Mouse (Mus musculus): ENCODE measurements at regions not wholly inside any gene's neighbourhood (a gene's known extent, or its start where the extent isn't known, plus 50 kb on each side); places are given as distances from the start of the nearest gene placed in this dataset.
A peak's percentile ranks its signal among the peaks of the same experiment; 100 is the strongest.
"Not testable (repeated sequence)": the region's sequence is repeated elsewhere in the genome, so short reads cannot be mapped to it uniquely, and the experiment has no call there.

DNA sequence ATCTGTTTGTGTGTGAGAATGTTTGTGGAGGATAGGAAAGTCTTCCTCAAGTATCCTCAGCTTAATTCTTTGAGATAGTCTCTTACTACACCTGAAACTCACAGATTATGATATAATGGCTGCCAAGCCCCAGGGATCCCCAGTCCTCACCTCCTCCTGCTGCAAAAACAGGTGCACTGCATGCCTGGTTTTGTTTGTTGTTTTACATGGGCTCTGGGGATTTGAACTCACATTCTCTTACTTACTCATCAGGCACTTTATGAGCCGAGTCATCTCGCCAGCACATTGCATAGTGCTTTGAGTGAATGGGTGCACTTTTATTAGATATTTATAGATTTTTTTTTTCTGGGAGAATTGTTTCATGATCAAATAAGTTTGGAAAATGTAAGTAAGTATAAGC, 56.3 kb downstream of the Mterf1b start:
- no peak for DNase-seq (ENCODE audit: low spot score)

GRCm38 (mm10) chr5:4254280-4254679, 62.1 kb downstream of the Mterf1b start:
- DNase-seq (ENCODE audit: low spot score) = not testable (repeated sequence)

- no peak for DNase-seq (ENCODE audit: low spot score)
Measured at GRCm38 (mm10) chr5:4257048-4257750, 65.0 kb downstream of the Mterf1b start.

DNA sequence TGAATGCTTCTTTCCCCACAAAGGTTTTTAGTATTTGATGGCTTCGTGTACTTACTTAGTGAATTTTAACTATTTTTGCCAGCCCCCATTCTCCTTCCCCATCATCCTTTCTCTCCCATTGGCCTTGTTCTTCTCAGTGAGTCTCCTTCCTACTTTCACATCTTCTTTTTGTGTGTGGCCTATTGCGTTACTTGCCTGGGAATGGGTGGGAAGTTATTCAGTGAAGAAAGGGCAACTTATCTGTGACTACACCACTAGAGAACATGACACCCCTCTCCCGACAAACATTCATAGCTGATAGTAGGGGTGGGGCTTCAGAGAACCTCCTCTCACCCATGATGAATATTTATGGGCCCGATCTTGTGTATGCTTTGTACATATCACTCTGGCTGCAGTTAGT, 67.1 kb downstream of the Mterf1b start:
- DNase-seq (ENCODE audit: low spot score) = no peak

GRCm38 (mm10) chr5:4262666-4263065, 70.5 kb downstream of the Mterf1b start:
- DNase-seq (ENCODE audit: low spot score) = no peak

DNA sequence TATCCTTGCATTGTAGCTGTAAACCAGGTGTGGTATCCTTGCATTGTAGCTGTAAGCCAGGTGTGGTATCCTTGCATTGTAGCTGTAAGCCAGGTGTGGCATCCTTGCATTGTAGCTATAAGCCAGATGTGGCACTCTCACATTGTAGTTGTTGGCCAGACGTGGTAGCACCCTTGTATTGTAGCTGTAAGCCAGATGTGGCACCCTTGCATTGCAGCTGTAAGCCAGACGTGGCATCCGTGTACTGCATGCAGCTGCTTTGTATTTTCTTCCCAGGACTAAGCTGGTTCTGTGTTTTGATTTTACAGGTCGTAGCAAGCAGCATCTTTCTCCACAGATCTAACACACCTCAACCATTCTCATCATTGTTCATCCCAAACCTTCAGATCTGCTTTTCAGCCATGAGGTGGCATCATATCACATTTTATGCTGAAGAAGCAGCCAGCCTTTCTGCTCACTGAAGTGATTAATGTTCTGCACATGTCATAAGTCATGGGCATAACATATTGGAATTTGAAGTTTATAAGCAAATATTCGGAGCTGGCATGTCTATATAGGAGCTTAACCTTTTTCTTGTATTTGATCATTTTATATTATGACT, 71.5 kb downstream of the Mterf1b start:
- no peak for DNase-seq (ENCODE audit: low spot score)

DNA sequence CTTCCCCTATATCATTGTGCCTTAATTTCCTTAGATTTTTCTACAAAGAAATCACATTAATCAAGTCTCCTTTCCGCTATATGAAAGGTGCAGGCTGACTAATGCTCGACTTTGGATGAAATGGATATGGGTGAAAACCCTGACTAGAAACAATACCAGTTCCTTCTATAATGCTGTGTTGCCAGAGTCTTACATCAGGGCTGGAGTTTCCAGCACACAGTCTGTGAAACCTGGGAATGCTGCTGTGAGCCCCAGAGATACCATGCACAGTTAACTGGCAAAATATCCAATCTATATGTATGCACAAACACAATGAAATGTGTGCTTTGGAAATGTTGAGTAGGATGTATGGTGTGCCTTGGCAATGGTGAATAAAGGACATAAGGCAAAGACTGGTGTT, 75.5 kb downstream of the Mterf1b start:
- DNase-seq (ENCODE audit: low spot score) = no peak

DNA sequence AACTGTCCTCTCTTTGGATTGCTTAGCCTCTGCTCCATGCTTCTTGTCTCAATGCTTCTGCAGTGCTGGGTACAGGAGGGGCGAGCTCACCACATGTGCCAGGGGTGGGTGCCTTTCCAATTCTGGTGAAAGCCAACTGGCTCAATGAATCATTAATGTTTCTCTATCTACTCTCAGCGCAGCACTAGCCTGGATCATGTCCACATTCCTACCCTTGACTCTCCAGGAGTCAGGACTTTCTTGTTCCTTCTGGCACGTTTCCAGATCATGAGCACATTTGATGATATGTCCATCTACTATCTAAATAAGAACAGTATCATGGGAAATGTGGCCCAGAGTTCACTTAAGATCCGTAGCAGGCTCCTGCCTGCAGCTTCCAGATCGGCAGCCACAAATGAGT, 80.8 kb downstream of the Mterf1b start:
- no peak for DNase-seq (ENCODE audit: low spot score)

DNA sequence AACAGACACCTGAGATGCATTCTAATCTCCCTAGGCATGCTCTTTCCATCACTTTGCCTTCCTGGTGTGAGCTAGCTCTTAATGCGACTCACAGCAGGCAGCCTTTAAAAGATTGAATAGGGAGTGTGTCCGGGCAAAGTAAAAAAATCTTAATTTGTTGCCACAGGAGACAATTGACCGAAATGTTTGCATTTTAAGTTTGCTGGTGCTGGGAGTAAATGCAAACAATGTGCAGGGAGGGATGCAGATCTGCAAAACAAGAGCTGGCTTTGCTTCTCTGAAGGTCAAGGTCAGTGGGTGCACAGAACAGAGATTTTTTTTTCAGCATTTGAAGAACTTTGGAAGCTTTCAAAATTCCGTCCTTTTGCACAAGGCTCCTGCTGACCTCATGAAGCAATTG, 111.4 kb downstream of the Mterf1b start:
- DNase-seq (ENCODE audit: low spot score) = no peak

DNA sequence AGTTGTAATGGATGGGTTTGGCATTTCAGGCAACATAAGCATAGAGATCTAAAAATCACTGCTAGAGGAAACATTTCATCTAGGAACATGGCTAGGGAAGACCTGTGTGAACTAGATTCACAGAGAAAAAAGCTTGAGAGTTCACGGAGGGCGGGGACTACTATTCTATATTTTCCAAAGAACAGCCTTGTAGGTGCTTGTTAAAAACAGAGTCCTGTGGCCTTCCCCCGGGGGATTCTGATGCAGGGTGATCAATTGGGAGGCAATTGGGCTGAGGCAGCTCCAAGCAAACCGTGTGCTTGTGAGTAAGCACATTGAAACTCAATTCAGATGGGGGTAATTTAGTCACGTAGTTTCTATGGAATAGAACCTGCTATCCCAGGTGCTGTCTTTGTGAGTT, 112.0 kb downstream of the Mterf1b start:
- DNase-seq (ENCODE audit: low spot score) = no peak

- no peak for DNase-seq (ENCODE audit: low spot score)
Measured at GRCm38 (mm10) chr5:4308514-4308913, 116.3 kb downstream of the Mterf1b start.

- no peak for DNase-seq (ENCODE audit: low spot score)
Measured at GRCm38 (mm10) chr5:4311169-4311568, 119.0 kb downstream of the Mterf1b start.

DNA sequence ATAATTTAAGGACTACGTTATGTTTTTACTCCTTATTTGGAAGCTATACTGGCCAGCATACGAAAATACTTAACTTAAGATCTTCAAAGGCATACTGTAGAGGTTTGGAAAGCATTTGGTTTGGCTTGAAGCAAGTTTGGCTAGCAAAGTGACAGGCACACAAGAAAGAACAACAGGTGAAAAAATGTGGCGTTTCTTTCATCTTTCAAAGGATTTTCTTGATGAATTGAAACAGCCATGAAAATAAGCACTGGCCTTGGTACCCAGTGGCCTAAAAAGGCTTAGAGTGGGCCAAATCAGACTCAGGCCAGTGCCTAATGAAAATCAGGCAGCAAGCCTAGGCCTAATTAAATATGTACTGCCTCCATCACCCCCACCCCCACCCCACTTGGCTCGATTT, 119.4 kb downstream of the Mterf1b start:
- no peak for DNase-seq (ENCODE audit: low spot score)

DNA sequence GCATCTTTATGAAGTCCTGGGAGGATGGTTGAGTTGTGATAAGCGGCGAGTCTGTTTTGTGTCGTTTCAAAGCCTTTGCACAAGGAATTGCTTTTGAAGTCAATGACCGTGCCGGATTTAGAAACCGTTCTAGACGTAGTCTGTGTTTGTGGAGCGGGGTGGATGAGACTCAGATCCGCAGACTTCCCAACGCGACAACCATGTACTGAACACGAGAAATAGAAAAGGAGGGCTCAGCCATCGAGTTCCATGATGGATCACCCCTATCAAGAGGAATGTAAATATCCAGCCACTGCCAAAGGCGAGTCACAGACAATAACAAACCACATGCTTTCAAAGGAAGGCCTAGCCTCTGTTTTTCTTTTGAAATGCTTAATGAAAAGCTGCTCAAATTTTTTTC, 120.5 kb downstream of the Mterf1b start:
- peak; percentile 15 for DNase-seq (ENCODE audit: low spot score)

GRCm38 (mm10) chr5:4322634-4323386, 130.6 kb downstream of the Mterf1b start:
- DNase-seq (ENCODE audit: low spot score) = peak; percentile 27

DNA sequence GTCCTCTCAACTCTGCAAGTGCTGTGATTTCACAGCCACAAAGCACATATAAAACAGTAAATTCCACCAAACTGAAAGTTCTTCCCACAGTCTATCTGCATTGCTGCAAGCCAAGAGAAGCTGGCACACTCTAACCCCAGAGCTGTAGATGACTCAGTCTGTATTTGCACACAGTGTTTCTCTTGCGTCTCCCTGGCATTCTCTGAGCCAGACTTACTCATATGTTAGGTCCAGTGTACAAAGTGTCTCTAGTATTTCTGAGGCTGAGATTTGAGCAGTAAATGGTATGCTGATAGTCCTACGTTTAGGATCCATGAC, 131.2 kb downstream of the Mterf1b start:
- no peak for DNase-seq (ENCODE audit: low spot score)

GRCm38 (mm10) chr5:4325813-4326212, 133.6 kb downstream of the Mterf1b start:
- no peak for DNase-seq (ENCODE audit: low spot score)

- DNase-seq (ENCODE audit: low spot score) = no peak
Measured at GRCm38 (mm10) chr5:4326309-4327014, 134.3 kb downstream of the Mterf1b start.

DNA sequence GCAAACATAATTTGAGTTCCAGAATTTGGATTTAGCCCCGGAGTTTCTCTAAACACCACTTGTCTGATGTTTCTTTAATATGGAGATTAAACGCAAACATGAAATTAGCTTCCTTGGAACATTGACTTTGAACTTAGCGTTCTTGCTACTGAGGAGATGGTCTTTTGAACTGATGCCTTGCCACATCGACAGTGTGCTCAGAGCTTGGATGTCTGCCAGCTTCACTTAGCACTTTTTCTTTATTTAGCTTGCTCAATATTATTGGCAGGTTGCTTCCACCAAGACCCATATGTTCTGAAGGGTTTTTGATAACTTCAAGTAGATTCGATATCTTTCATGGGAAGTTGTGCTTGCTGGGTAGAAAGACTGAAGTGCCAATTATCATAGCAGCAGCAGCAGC, 143.5 kb downstream of the Mterf1b start:
- no peak for DNase-seq (ENCODE audit: low spot score)

DNA sequence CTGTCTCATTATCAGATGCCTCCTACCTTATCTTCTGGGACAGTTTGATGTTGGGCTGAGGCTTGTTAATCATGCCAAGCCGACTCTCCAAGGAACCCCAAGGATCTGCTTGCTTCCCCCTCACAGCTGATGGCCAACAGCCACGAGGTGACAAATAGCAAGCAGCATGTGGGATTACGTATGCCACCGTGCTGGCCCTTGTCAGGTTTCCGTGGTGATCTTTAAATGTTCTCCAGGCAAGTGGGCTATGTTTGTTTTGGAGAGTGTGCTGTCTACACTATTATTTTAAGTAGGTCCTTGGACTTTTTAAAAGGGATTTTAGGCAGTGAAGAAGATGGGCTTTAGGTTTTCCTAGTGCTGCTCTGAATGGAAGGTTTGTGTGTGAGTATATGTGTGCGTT, 149.8 kb downstream of the Mterf1b start:
- DNase-seq (ENCODE audit: low spot score) = no peak

GRCm38 (mm10) chr5:4344458-4344857, 152.3 kb downstream of the Mterf1b start:
- DNase-seq (ENCODE audit: low spot score) = no peak

GRCm38 (mm10) chr5:4348334-4348733, 156.2 kb downstream of the Mterf1b start:
- DNase-seq (ENCODE audit: low spot score) = no peak

GRCm38 (mm10) chr5:4349943-4350342, 157.8 kb downstream of the Mterf1b start:
- no peak for DNase-seq (ENCODE audit: low spot score)
